Comparison of ENCODE assay signal across 17 mouse cellular contexts in the genomic region with DNA sequence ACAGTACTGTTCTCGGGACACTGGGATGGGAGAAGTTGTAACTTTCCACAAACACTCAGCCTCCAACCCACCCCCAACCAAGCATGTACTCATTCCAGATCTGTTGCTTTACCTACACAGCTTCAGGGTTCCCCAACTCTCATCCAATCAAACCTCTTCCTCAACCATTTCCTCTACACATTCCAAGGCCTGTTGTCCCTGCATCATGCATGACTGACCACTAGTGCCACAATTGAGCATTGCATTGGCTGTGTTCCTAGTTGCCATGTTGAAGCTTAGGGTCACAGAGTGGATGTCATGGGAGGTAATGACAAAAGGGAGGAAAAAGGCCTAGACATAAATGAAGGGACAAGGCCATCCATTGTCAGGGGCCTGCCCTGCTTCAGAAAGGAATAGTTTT.
DNase-seq lines count a peak whose midpoint lies in the region; TF ChIP-seq lines count a peak whose summit lies in the region.
"Had no signal": no experiment of that assay in that cellular context is flagged by ENCODE, and none has a peak within 500 bp of the region (broad histone marks: within the 10 kb centered on the region; RNA-seq: fewer than 3 reads in every experiment).

No protein-coding gene starts in this region.

- no peak overlapping the region for H3K27ac ChIP-seq in layer of hippocampus, adult 2 months
- H3K27ac ChIP-seq: heart, embryonic 13.5 days; hindbrain, embryonic 13.5 days; left cerebral cortex, adult 2 months had no signal

- TF ChIP-seq CTCF in layer of hippocampus, adult 2 months (conservative IDR thresholded peaks at IDR 0.05): peak; percentile 22; the same call in 1 of the 2 replicates

- H3K4me3 ChIP-seq in layer of hippocampus, adult 2 months: no peak overlapping the region
- H3K4me3 ChIP-seq: heart, embryonic 13.5 days; hindbrain, embryonic 13.5 days; left cerebral cortex, adult 2 months had no signal

- peak; percentile 9 for DNase-seq in embryo, embryonic 10 days (ENCODE audit: low spot score)
- no peak for DNase-seq in embryo, embryonic 11 days
- DNase-seq in layer of hippocampus, adult 2 months (ENCODE audit: low spot score in 2 of 2): no peak
- DNase-seq in layer of hippocampus, adult 9-10 months (ENCODE audit: low spot score): no peak
- DNase-seq in Muller cell, postnatal 12 days (ENCODE audit: inconsistent ontology term): peak; percentile 66
- DNase-seq in kidney, postnatal 14 days: peak; percentile 33
- no peak for DNase-seq in spleen, postnatal 14 days (ENCODE audit: low spot score in 2 of 2)
- no peak for DNase-seq in adrenal gland, adult 18-20 months (ENCODE audit: low spot score in 2 of 2)
- DNase-seq: cerebellum, adult 11-12 months; forebrain, postnatal 0 days; gastrocnemius, postnatal 25 days; midbrain, embryonic 14.5 days; spleen, adult 18-20 months; thymus, postnatal 4 days had no signal

Comparison
In these comparisons a context has a peak if more than half of its experiments do, and no peak if none do; other contexts are left out.
1. DNase-seq: peak in embryo, embryonic 10 days (single experiment), Muller cell, postnatal 12 days (single experiment) and kidney, postnatal 14 days (single experiment); none in embryo, embryonic 11 days (single experiment), layer of hippocampus, adult 2 months (0 of 2), layer of hippocampus, adult 9-10 months (single experiment), spleen, postnatal 14 days (0 of 2) and adrenal gland, adult 18-20 months (0 of 2).